Mouse (Mus musculus) C2C12 (cell line): ENCODE data around the gene Txn1. TPM values are rescaled to one million over a fixed set of nuclear protein-coding genes. Genes with fewer than 3 reads are reported as not detected.

Source experiments
- H3K27me3 ChIP-seq: one replicate; pipeline ENCODE4 v1.6.1; 2011; ENCODE audit not compliant: control insufficient read depth, insufficient read depth, insufficient read length
- H3K36me3 ChIP-seq: one replicate; pipeline ENCODE4 v1.6.1; 2011; ENCODE audit not compliant: control insufficient read depth, insufficient read depth
- H3K4me3 ChIP-seq: one replicate; pipeline ENCODE4 v1.5.1; 2011; ENCODE audit warnings: mild to moderate bottlenecking, control low read depth; ENCODE audit not compliant: poor library complexity, insufficient read depth, severe bottlenecking
- H3K79me2 ChIP-seq: one replicate; pipeline ENCODE4 v1.6.1; 2011; ENCODE audit not compliant: control insufficient read depth, insufficient read depth
- H3K79me3 ChIP-seq: one replicate; pipeline ENCODE4 v1.6.1; 2011; ENCODE audit warnings: low read depth, control low read depth
- H3ac ChIP-seq: one replicate; pipeline ENCODE3; 2011; ENCODE audit warnings: low read depth; ENCODE audit not compliant: control insufficient read depth, insufficient read length
- CEBPB ChIP-seq: IDR thresholded peaks from one replicate; pipeline ENCODE4 v1.6.1; 2011; ENCODE audit warnings: low read depth, mild to moderate bottlenecking, control low read depth, moderate library complexity
- CTCF ChIP-seq: IDR thresholded peaks from one replicate; pipeline ENCODE4 v1.5.1; 2011; ENCODE audit not compliant: control insufficient read depth, insufficient read depth, insufficient read length
- FOSL1 ChIP-seq: IDR thresholded peaks from one replicate; pipeline ENCODE4 v1.8.0; 2011; ENCODE audit warnings: mild to moderate bottlenecking, low read length; ENCODE audit not compliant: poor library complexity, insufficient read depth, severe bottlenecking
- MAX ChIP-seq: IDR thresholded peaks from one replicate; pipeline ENCODE4 v1.6.1; 2011; ENCODE audit warnings: mild to moderate bottlenecking, control low read depth
- MYOD1 ChIP-seq: IDR thresholded peaks from one replicate; pipeline ENCODE4 v1.6.1; 2011; ENCODE audit warnings: low read depth; ENCODE audit not compliant: control insufficient read depth, insufficient read length
- MYOG ChIP-seq: IDR thresholded peaks from one replicate; pipeline ENCODE4 v1.6.1; 2011; ENCODE audit not compliant: control insufficient read depth, insufficient read length; ENCODE audit errors: extremely low read depth
- USF1 ChIP-seq: IDR thresholded peaks from one replicate; pipeline ENCODE4 v1.6.1; 2011; ENCODE audit warnings: low read depth, mild to moderate bottlenecking, control low read depth, moderate library complexity
- polyA plus RNA-seq: library from polyadenylated mRNA; unstranded; fragments of >200 nt; fragmentation: generic; extraction: Trizol; gene quantifications from one replicate; pipeline ENCODE4 v1.2.1, GENCODE M21; 2012; ENCODE audit warnings: missing spikeins

Gene Txn1
- polyA plus RNA-seq, 1 experiment = 623 TPM

DNA sequence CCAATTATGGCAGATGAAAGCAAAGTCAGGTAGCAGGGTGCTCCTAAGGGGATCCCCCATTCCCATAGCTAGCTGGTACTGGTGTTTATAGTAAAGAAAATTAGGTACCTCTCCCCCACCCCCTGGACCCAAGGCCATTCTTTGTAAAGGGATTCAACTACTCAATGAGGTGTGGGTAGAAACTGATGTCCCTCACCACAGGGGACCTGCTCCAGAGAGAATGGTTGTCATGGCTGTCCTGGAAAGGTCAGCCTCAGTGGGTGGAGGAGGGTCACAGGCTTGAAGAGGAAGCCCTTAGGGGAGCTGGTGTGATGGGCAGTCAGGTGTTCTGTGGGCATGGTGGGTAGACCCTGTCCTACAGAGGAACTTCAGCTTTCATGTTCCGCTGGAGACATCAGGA lies 35.7 kb downstream of the Txn1 start:
- H3K79me2 ChIP-seq = no peaks in the 10 kb centered on the region
- no peaks in the 10 kb centered on the region for H3K36me3 ChIP-seq
- no peaks in the 10 kb centered on the region for H3K79me3 ChIP-seq
- H3K4me3 ChIP-seq = no peak overlapping the region
- no peaks in the 10 kb centered on the region for H3K27me3 ChIP-seq
- no peak for TF ChIP-seq USF1
- TF ChIP-seq MAX = no peak
- H3ac ChIP-seq = no peak overlapping the region

DNA sequence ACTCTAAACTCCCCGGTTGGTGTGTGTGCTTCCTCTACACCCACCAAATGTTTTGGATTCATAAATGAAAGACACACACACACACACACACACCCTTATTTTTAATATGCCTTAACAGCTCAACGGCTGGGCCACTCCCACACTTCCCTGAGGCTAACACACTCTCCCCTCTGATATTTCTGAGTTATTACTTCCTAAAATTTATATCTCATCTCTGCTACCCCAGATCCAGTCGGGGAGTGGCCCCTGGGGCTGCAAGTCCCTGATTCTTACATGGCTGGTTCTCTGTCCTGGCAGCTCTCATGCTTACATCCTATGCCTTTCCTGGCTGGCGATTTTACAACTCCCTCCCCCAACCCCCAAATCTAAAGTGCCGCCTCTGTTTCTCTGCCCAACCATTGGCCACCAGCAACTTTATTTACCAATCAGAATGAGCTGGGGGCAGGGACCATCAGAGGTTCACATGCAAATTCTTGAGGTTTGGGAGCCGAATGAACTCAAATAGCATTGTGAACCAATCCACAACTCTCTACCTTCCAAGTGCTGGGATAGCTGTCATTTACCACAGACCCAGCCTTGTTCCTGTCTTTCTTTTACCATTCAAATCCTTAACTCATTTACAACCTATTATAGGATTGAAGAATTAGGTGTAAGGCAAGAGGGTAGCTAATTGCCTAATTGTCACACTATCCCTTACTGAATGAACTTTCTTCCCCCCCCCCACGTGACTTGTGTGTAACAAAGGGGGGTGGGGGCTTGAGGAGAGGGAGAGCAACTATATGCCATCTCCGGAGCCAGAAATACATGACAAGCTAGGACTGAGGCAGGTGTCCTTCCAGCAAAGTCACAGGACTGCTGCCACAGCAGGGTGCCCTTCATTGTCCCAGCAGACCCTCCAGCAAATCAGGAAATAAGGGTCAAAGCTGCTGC lies 36.5 kb downstream of the Txn1 start:
- H3K4me3 ChIP-seq = no peak overlapping the region
- H3K27me3 ChIP-seq = no peaks in the 10 kb centered on the region
- no peaks in the 10 kb centered on the region for H3K36me3 ChIP-seq
- no peaks in the 10 kb centered on the region for H3K79me2 ChIP-seq
- TF ChIP-seq CTCF (no peak), MYOG (no peak), CEBPB (no peak), MYOD1 (no peak), FOSL1 (no peak), USF1 (no peak), MAX (no peak)
- no peaks in the 10 kb centered on the region for H3K79me3 ChIP-seq
- no peak overlapping the region for H3ac ChIP-seq

DNA sequence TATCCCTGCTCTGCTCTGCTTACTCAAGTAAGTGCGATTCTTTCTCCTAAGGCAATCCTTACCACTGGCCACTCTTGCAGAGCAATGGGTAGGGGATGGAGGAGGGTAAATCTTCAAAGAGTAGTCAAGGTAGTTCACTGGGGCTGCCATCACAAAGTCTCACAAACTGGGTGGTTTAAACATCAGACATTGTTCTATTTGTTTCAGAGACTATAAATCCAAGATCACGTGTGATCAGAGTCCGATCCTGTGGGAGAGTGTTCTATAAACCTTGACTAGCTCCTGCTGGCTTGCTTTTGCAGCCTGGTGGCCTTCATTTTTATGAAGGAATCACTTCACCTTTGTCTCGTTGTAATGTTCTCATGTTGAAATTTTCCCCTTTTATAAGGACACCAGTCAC lies 39.5 kb downstream of the Txn1 start:
- Histone ChIP-seq H3K36me3 (no peaks in the 10 kb centered on the region), H3K27me3 (no peaks in the 10 kb centered on the region), H3K79me2 (no peaks in the 10 kb centered on the region), H3K4me3 (no peak overlapping the region), H3ac (no peak overlapping the region), H3K79me3 (no peaks in the 10 kb centered on the region)
- TF ChIP-seq USF1 (no peak), MYOG (no peak), CEBPB (no peak), MYOD1 (no peak), MAX (no peak), FOSL1 (no peak), CTCF (no peak)

DNA sequence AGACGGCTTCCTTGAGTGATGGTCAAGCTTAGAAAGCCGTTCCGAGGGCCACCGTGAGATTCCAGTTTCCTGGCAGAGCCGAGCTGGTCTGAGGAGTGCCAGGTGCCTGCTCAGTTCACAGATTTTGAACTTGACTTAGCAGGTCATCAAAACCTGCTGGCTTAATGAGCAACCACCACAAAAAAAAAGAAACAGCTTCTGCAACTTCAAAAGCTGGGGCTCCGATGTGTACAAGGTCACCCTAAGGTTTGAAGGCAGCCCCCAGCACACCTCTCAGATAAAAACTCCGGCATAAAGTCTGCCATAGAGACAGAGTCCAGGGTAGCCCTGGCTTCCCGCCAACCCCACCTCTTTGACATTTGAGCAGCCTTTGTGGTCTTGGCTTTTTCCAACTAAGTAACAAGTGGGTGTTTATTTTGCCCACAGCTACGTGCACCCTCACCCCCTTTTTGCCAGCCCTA lies 40.0 kb downstream of the Txn1 start, which contains the start of gene D630039A03Rik:
D630039A03Rik (minus strand) TSS at position 97 of the 461 bp plus-strand sequence.
- H3K79me3 ChIP-seq = no peaks in the 10 kb centered on the region
- TF ChIP-seq MYOD1 (no peak), MAX (no peak), CEBPB (no peak), USF1 (no peak), FOSL1 (no peak), CTCF (no peak), MYOG (no peak)
- no peaks in the 10 kb centered on the region for H3K36me3 ChIP-seq
- no peak within 1 kb of the TSS for H3ac ChIP-seq
- no peaks in the 10 kb centered on the region for H3K27me3 ChIP-seq
- no peak within 1 kb of the TSS for H3K4me3 ChIP-seq
- no peaks in the 10 kb centered on the region for H3K79me2 ChIP-seq

DNA sequence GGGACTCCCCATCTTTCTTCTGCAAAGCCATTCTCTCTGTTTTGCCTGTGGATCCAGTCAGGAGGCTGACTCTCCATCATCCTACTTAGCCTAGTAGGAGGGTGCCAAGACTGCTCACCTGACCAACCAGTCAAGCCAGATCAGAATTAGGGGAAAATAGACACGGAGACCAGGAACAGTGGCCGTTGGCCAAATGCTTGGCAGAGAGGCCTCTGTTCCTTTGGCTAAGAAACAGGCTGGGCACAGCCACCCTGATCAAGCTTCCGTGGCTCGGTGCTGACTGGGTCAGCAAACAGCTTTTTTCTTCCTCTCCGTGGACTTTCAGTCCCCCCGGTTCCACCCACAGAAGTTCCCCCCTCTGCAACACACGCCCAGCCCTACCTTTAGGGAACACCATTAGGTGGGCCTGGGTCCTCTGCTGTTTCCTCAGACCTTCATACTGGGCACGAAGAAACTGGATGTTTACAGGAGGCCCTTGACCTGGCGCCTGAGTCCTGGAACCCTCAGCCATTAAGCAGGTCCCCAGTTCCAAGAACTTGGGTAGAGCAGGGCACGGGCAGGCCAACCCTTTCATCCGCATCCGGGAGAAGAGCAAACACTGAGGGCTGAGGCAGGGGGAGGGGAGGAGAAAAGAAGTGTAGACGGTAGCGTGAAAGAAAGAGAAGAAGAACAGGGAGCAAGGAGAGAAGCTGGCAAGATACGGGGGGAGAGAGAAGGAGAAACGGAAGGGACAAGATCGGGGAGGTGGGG lies 40.8 kb downstream of the Txn1 start:
- TF ChIP-seq MAX (no peak), USF1 (no peak), FOSL1 (no peak), CEBPB (no peak), MYOD1 (no peak), MYOG (no peak), CTCF (no peak)
- Histone ChIP-seq H3K27me3 (no peaks in the 10 kb centered on the region), H3K4me3 (no peak overlapping the region)

More for the DNA sequence above, 40.8 kb downstream of the Txn1 start:
- Histone ChIP-seq H3ac (no peak overlapping the region), H3K36me3 (no peaks in the 10 kb centered on the region), H3K79me3 (no peaks in the 10 kb centered on the region), H3K79me2 (no peaks in the 10 kb centered on the region)
